Mouse (Mus musculus) c-Kit-positive CD71-positive TER-119-negative erythroid progenitor cells, embryonic 14.5 days (primary cell): Measurements from ENCODE around the gene Rasa2.
"Not testable (repeated sequence)": the region's sequence is repeated elsewhere in the genome, so short reads cannot be mapped to it uniquely, and the experiment has no call there.

ENCODE experiments used
- DNase-seq: peaks from one replicate; pipeline ENCODE4 v3.0.0-alpha.2; 2013; ENCODE audit warnings: low read depth

Gene Rasa2

GRCm38 (mm10) chr9:96529961-96530673, 101.3 kb downstream of the Rasa2 start:
- no peak for DNase-seq

- no peak for DNase-seq
Measured at GRCm38 (mm10) chr9:96526011-96526410, 105.4 kb downstream of the Rasa2 start.

GRCm38 (mm10) chr9:96524972-96525506, 106.4 kb downstream of the Rasa2 start, which contains the start of gene Gm28729:
Gene Gm28729, minus strand, starts transcription at chr9:96525264.
- DNase-seq, result no peak

- no peak for DNase-seq
Measured at GRCm38 (mm10) chr9:96523148-96523547, 108.3 kb downstream of the Rasa2 start.

- not testable (repeated sequence) for DNase-seq
Measured at GRCm38 (mm10) chr9:96521574-96521973, 109.8 kb downstream of the Rasa2 start.

- DNase-seq, result no peak
Measured at GRCm38 (mm10) chr9:96517429-96517828, 114.0 kb downstream of the Rasa2 start.

GRCm38 (mm10) chr9:96516806-96517205, 114.6 kb downstream of the Rasa2 start:
- no peak for DNase-seq

GRCm38 (mm10) chr9:96515737-96516136, 115.7 kb downstream of the Rasa2 start:
- DNase-seq, result no peak

GRCm38 (mm10) chr9:96514278-96514677, 117.1 kb downstream of the Rasa2 start:
- peak; percentile 33 for DNase-seq

- DNase-seq, result no peak
Measured at GRCm38 (mm10) chr9:96506011-96506498, 125.4 kb downstream of the Rasa2 start.

- DNase-seq, result no peak
Measured at GRCm38 (mm10) chr9:96505156-96505555, 126.3 kb downstream of the Rasa2 start.

GRCm38 (mm10) chr9:96504116-96504895, 127.1 kb downstream of the Rasa2 start:
- DNase-seq, result no peak

- no peak for DNase-seq
Measured at GRCm38 (mm10) chr9:96502856-96503610, 128.4 kb downstream of the Rasa2 start.

- DNase-seq, result no peak
Measured at GRCm38 (mm10) chr9:96501217-96501616, 130.2 kb downstream of the Rasa2 start.

- no peak for DNase-seq
Measured at GRCm38 (mm10) chr9:96493212-96493611, 138.2 kb downstream of the Rasa2 start.

GRCm38 (mm10) chr9:96491810-96492209, 139.6 kb downstream of the Rasa2 start:
- DNase-seq, result peak; percentile 32
